Mouse (Mus musculus) CH12.LX (cell line): ENCODE data around the gene Vmn1r8. TPM values are rescaled to one million over a fixed set of nuclear protein-coding genes. Genes with fewer than 3 reads are reported as not detected.
"Not testable (repeated sequence)": the region's sequence is repeated elsewhere in the genome, so short reads cannot be mapped to it uniquely, and the experiment has no call there.

ENCODE experiments used
- DNase-seq: peaks from one replicate; pipeline ENCODE4 v3.0.0-alpha.2; 2013; ENCODE audit errors: extremely low read depth
- H3K27ac ChIP-seq: 2 replicates; pipeline ENCODE4 v1.5.1; 2012; ENCODE audit warnings: low read depth, mild to moderate bottlenecking, control low read depth, moderate library complexity; ENCODE audit not compliant: insufficient read depth
- H3K27me3 ChIP-seq: replicated peaks from 2 replicates; pipeline ENCODE3; 2012; ENCODE audit warnings: inconsistent platforms
- H3K36me3 ChIP-seq, 2 experiments: replicated peaks in 1 of 2; 2 replicates each; pipeline versions ENCODE3 to v1.6.1; 2012; ENCODE audit warnings: inconsistent platforms in 1 of 2, low read length in 1 of 2, mild to moderate bottlenecking in 1 of 2, mixed read lengths in 1 of 2, moderate library complexity in 1 of 2; ENCODE audit not compliant: control insufficient read depth in 1 of 2, insufficient read depth in 1 of 2
- H3K4me1 ChIP-seq, 2 experiments: 2 replicates each; pipeline ENCODE4 v1.6.1; 2012; ENCODE audit warnings: inconsistent platforms in 1 of 2, moderate library complexity in 1 of 2; ENCODE audit not compliant: insufficient read depth in 2 of 2, control insufficient read depth in 1 of 2
- H3K4me2 ChIP-seq: 2 replicates; pipeline ENCODE4 v1.6.1; 2012; ENCODE audit warnings: low read depth, mild to moderate bottlenecking, control low read depth; ENCODE audit not compliant: poor library complexity, insufficient read depth, severe bottlenecking
- H3K4me3 ChIP-seq, 3 experiments: fragments of 150-350 bp in 1 of 3; sonication (generic) in 1 of 3; replicated peaks in 1 of 3; 2 replicates each; pipeline versions ENCODE3 to v1.5.1; 2011 to 2012; ENCODE audit warnings: low read depth in 2 of 3, low read length in 2 of 3, mild to moderate bottlenecking in 2 of 3, moderate library complexity in 2 of 3, control low read depth in 1 of 3, improper control_type of control experiment in 1 of 3, inconsistent platforms in 1 of 3, mixed read lengths in 1 of 3; ENCODE audit not compliant: poor library complexity in 1 of 3
- H3K79me2 ChIP-seq: replicated peaks from 2 replicates; pipeline ENCODE4 v1.6.1; 2012; ENCODE audit warnings: mild to moderate bottlenecking, moderate library complexity; ENCODE audit not compliant: control insufficient read depth, poor library complexity, insufficient read depth, severe bottlenecking; ENCODE audit errors: extremely low read depth
- H3K9ac ChIP-seq: 2 replicates; pipeline ENCODE4 v1.6.1; 2012; ENCODE audit warnings: low read depth, mild to moderate bottlenecking, control low read depth, moderate library complexity; ENCODE audit not compliant: insufficient read depth
- H3K9me3 ChIP-seq: replicated peaks from 2 replicates; pipeline ENCODE3; 2012; ENCODE audit warnings: low read length, inconsistent platforms, mixed read lengths
- CHD2 ChIP-seq: IDR thresholded peaks from 2 replicates; pipeline ENCODE4 v1.6.1; 2011; ENCODE audit warnings: low read length, improper control_type of control experiment
- E2F4 ChIP-seq: IDR thresholded peaks from 2 replicates; pipeline ENCODE4 v1.6.1; 2011; ENCODE audit warnings: low read depth, low read length, improper control_type of control experiment; ENCODE audit not compliant: insufficient replicate concordance
- EP300 ChIP-seq: IDR thresholded peaks from 2 replicates; pipeline ENCODE4 v1.6.1; 2011; ENCODE audit warnings: low read length, improper control_type of control experiment
- GABPA ChIP-seq: IDR thresholded peaks from 2 replicates; pipeline ENCODE4 v1.6.1; 2012; ENCODE audit warnings: low read depth, low read length, improper control_type of control experiment, inconsistent platforms; ENCODE audit not compliant: insufficient replicate concordance
- IRF4 ChIP-seq: IDR thresholded peaks from 2 replicates; pipeline ENCODE4 v1.6.1; 2014; ENCODE audit warnings: low read depth, mild to moderate bottlenecking, inconsistent platforms, low read length, improper control_type of control experiment
- JUN ChIP-seq: IDR thresholded peaks from 2 replicates; pipeline ENCODE4 v1.6.1; 2011; ENCODE audit warnings: low read depth, mild to moderate bottlenecking, low read length, improper control_type of control experiment, moderate library complexity; ENCODE audit not compliant: insufficient read depth
- MAZ ChIP-seq: IDR thresholded peaks from 2 replicates; pipeline ENCODE4 v1.6.1; 2012; ENCODE audit warnings: low read depth, mild to moderate bottlenecking, inconsistent platforms, low read length, improper control_type of control experiment, moderate library complexity
- MXI1 ChIP-seq: IDR thresholded peaks from 2 replicates; pipeline ENCODE4 v1.6.1; 2011; ENCODE audit warnings: mild to moderate bottlenecking, low read depth, low read length, improper control_type of control experiment
- MYC ChIP-seq: IDR thresholded peaks from 2 replicates; pipeline ENCODE4 v1.6.1; 2011; ENCODE audit warnings: low read depth, mild to moderate bottlenecking, improper control_type of control experiment, low read length
- RAD21 ChIP-seq: IDR thresholded peaks from 2 replicates; pipeline ENCODE4 v1.6.1; 2011; ENCODE audit warnings: low read depth, mild to moderate bottlenecking, low read length, improper control_type of control experiment, moderate library complexity
- SMC3 ChIP-seq: IDR thresholded peaks from 2 replicates; pipeline ENCODE4 v1.6.1; 2011; ENCODE audit warnings: low read depth, low read length, improper control_type of control experiment
- TBP ChIP-seq: conservative IDR thresholded peaks from 2 replicates; pipeline ENCODE4 v1.6.1; 2011; ENCODE audit warnings: low read depth, low read length, improper control_type of control experiment
- UBTF ChIP-seq: IDR thresholded peaks from 2 replicates; pipeline ENCODE4 v1.6.1; 2012; ENCODE audit warnings: low read depth, mild to moderate bottlenecking, inconsistent platforms, low read length, improper control_type of control experiment, moderate library complexity
- dilution Hi-C: fragments of 300-500 bp; cut with MboI; formaldehyde crosslinking; loops from 2 replicates; pipeline ENCODE4 v1.14.3; 2020; ENCODE audit warnings: low sequenced_read_pairs; ENCODE audit not compliant: extremely low pct_unique_long_range_greater_than_20kb, extremely low pct_ligation_motif_present
- in situ Hi-C: fragments of 300-500 bp; cut with MboI; formaldehyde crosslinking; loops from 3 replicates; pipeline ENCODE4 v1.14.3; 2019; ENCODE audit warnings: low sequenced_read_pairs, low pct_ligation_motif_present, low pct_unique_long_range_greater_than_20kb, mixed read lengths
- polyA plus RNA-seq: library from polyadenylated mRNA; unstranded; fragments of >175 nt; gene quantifications from 2 replicates; pipeline ENCODE4 v1.2.1, GENCODE M21; 2012; ENCODE audit warnings: low read depth; ENCODE audit not compliant: insufficient read length
- total RNA-seq, 2 experiments: library from RNA; depleted of rRNA; stranded (reverse); fragments of 300-350 nt in 1 of 2; fragments of >200 nt in 1 of 2; gene quantifications; 2 replicates each; pipeline ENCODE4 v1.2.3; 2012 to 2014

Vmn1r8 gene
- total RNA-seq (2012; rRNA removed) (not detected in 2 replicates), total RNA-seq (2014; rRNA removed) (not detected in 2 replicates), polyA plus RNA-seq (not detected in 2 replicates)

DNA sequence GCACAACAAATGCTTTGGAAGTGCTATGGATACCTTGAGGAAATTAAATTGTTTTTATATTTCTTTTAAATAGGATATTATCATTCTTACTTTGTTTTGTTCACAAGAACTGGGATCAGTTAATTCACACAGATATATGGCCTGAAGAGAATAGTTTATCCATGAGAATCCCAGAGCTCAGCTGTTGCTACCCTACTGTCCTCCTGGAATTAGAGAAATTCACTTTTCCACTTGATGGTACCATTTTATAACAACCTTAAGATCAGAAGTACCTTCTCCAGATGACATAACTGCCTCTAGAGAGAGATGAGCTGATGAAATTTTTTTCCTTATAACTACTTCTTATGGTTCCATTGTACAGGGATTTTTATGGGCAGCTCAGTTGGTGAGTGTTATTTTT, at the start of gene Vmn1r8:
Gene Vmn1r8, plus strand, starts transcription at position 301 of the 400 bp plus-strand sequence.
- no peak for TF ChIP-seq GABPA
- TF ChIP-seq CHD2 = no peak
- TF ChIP-seq JUN = no peak
- no peak for TF ChIP-seq UBTF
- no peak for TF ChIP-seq E2F4
- TF ChIP-seq RAD21 = no peak
- no peak for TF ChIP-seq IRF4
- DNase-seq = no peak
- H3K36me3 ChIP-seq = no peaks in the 10 kb centered on the region
- in situ Hi-C loops (no loop called here), dilution Hi-C loops (no loop called here)
- H3K79me2 ChIP-seq = no peaks in the 10 kb centered on the region
- H3K4me2 ChIP-seq = no peak within 1 kb of the TSS
- H3K9ac ChIP-seq = no peak within 1 kb of the TSS
- no peaks in the 10 kb centered on the region for H3K9me3 ChIP-seq
- no peak within 1 kb of the TSS for H3K4me3 ChIP-seq
- H3K27me3 ChIP-seq = no peaks in the 10 kb centered on the region
- no peak within 1 kb of the TSS for H3K27ac ChIP-seq
- H3K4me1 ChIP-seq = no peaks in the 10 kb centered on the region

DNA sequence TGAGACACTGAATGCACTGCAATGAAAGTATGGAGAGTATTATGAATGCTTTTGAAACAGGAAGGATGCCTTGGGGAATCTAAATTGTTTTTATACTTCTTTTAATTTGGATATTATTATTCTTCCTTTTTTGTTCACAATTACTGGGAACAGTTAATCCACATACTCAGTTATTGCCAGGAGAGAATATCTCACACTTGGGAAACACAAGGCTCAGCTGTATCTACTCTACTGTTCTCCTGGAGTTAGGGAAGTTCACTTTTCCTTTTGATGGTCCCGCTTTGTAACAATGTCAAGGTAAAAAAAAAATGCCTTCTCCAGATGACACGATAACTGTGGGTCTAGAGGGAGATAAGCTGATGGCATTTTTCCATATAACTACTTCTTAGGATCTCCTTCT, 35.1 kb upstream of the Vmn1r8 start, which contains the start of gene Vmn1r6:
Gene Vmn1r6, plus strand, starts transcription at position 301 of the 400 bp plus-strand sequence.
- H3K4me1 ChIP-seq = no peaks in the 10 kb centered on the region
- no peaks in the 10 kb centered on the region for H3K79me2 ChIP-seq
- H3K27ac ChIP-seq = no peak within 1 kb of the TSS
- no peak within 1 kb of the TSS for H3K4me2 ChIP-seq
- H3K9me3 ChIP-seq = no peaks in the 10 kb centered on the region
- in situ Hi-C loops (no loop called here), dilution Hi-C loops (no loop called here)
- DNase-seq = no peak
- no peak within 1 kb of the TSS for H3K4me3 ChIP-seq
- H3K27me3 ChIP-seq = no peaks in the 10 kb centered on the region
- TF ChIP-seq MXI1 (no peak), EP300 (no peak), SMC3 (no peak), GABPA (no peak), TBP (no peak), RAD21 (no peak), IRF4 (no peak), MYC (no peak), MAZ (no peak)
- no peaks in the 10 kb centered on the region for H3K36me3 ChIP-seq
- no peak within 1 kb of the TSS for H3K9ac ChIP-seq

DNA sequence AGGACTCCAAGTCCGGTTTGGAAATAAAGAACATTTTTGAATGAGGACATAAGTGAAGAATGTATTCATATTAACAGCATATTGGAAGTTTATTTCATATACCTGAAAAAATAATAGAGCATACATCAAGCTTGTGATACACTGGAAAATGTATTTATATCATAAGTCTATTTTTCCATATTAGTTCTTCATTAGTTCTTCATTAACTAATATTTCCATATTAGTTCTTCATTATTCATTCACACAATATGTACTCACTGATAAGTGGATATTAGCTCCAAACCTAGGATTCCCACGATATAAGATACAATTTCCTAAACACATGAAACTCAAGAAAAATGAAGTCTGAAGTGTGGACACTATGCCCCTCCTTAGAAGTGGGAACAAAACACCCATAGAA, 6.9 kb upstream of the Vmn1r8 start, which contains the start of gene Vmn1r7:
Gene Vmn1r7, minus strand, starts transcription at position 101 of the 400 bp plus-strand sequence.
- dilution Hi-C loops, H3K4me2 ChIP-seq, in situ Hi-C loops, H3K4me1 ChIP-seq, H3K4me3 ChIP-seq, H3K27ac ChIP-seq, H3K36me3 ChIP-seq, H3K27me3 ChIP-seq, DNase-seq, H3K79me2 ChIP-seq, H3K9ac ChIP-seq, H3K9me3 ChIP-seq: not testable (repeated sequence)
